Mouse (Mus musculus) midbrain, embryonic 10.5 days (tissue): ENCODE measurements at regions not wholly inside any gene's neighbourhood (a gene's known extent, or its start where the extent isn't known, plus 50 kb on each side); places are given as distances from the start of the nearest gene placed in this dataset.
A peak's percentile ranks its signal among the peaks of the same experiment; 100 is the strongest.

Experiments used
- DNase-seq: peaks from one replicate; pipeline ENCODE4 v3.0.0-alpha.2; 2017; ENCODE audit warnings: low spot score
- H3K27ac ChIP-seq: fragments of 300-500 bp; sonication (generic); replicated peaks from 2 replicates; pipeline ENCODE4 v1.5.1; 2016; ENCODE audit warnings: mild to moderate bottlenecking
- H3K27me3 ChIP-seq: fragments of 300-500 bp; sonication (generic); 2 replicates; pipeline ENCODE4 v1.6.1; 2016; ENCODE audit warnings: low read depth, mild to moderate bottlenecking; ENCODE audit not compliant: poor library complexity, severe bottlenecking
- H3K36me3 ChIP-seq: fragments of 300-500 bp; sonication (generic); 2 replicates; pipeline ENCODE4 v1.6.1; 2016; ENCODE audit warnings: mild to moderate bottlenecking, moderate library complexity
- H3K4me1 ChIP-seq: fragments of 300-500 bp; sonication (generic); 2 replicates; pipeline ENCODE4 v1.6.1; 2016
- H3K4me3 ChIP-seq: fragments of 300-500 bp; sonication (generic); 2 replicates; pipeline ENCODE4 v1.5.1; 2016; ENCODE audit warnings: mild to moderate bottlenecking, moderate library complexity
- H3K9me3 ChIP-seq: fragments of 300-500 bp; sonication (generic); replicated peaks from 2 replicates; pipeline ENCODE4 v1.6.1; 2016; ENCODE audit warnings: mild to moderate bottlenecking
- WGBS: fragments of 180-500 bp; shearing (Covaris S2); methylation state at CpG from one replicate; pipeline ENCODE4 v1.1.7; 2016; 5-methylcytosine and 5-hydroxymethylcytosine counted together

- no peak for DNase-seq
- Histone ChIP-seq H3K4me1 (0 out of 2 replicates have a peak, but pooled peaks cover 4% of the 10 kb centered on the region), H3K27me3 (no peaks in the 10 kb centered on the region), H3K4me3 (no peak overlapping the region), H3K36me3 (no peaks in the 10 kb centered on the region), H3K9me3 (no peaks in the 10 kb centered on the region), H3K27ac (no peak overlapping the region)
- 90% methylated on average over 15 of the region's 15 CpGs for WGBS
Observed at GRCm38 (mm10) chr11:71976724-71977481, 60.4 kb downstream of the Aipl1 start.

DNA sequence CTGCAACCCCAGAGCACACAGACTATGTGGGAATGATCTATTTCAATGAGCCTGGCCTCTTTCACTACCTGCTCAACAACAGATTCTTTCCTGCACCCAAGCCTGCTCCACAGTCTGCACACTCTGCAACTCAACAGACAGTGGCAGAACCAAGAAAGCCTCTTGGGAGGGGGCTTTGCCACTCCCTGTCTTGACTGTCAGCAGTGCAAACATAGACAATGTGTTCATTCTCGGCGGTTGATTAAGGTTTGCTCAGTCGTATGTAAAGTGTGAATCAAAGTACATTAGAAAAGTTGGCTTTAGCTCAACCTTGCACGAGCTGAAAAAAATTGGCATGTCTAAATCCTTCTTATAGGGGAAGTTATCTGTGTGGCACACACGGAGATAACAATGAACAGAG lies 66.0 kb downstream of the Aipl1 start:
- H3K27ac ChIP-seq: no peak overlapping the region
- 86% methylated on average over 5 of the region's 5 CpGs for WGBS
- no peaks in the 10 kb centered on the region for H3K9me3 ChIP-seq
- no peak overlapping the region for H3K4me3 ChIP-seq
- no peak for DNase-seq
- no peaks in the 10 kb centered on the region for H3K27me3 ChIP-seq
- H3K4me1 ChIP-seq: peaks cover 11% of the 10 kb centered on the region
- H3K36me3 ChIP-seq: no peaks in the 10 kb centered on the region

GRCm38 (mm10) chr11:71962306-71962705 lies 75.0 kb downstream of the Aipl1 start:
- no peaks in the 10 kb centered on the region for H3K27me3 ChIP-seq
- 89% methylated on average over 3 of the region's 3 CpGs for WGBS
- peaks cover 7% of the 10 kb centered on the region; the same call in 1 of the 2 replicates for H3K4me1 ChIP-seq
- H3K4me3 ChIP-seq: no peak overlapping the region
- DNase-seq: no peak
- no peak overlapping the region for H3K27ac ChIP-seq
- H3K9me3 ChIP-seq: no peaks in the 10 kb centered on the region; the same call in 1 of the 2 replicates
- H3K36me3 ChIP-seq: no peaks in the 10 kb centered on the region

GRCm38 (mm10) chr11:71952533-71952932 lies 84.8 kb downstream of the Aipl1 start:
- no peak for DNase-seq
- no peaks in the 10 kb centered on the region for H3K9me3 ChIP-seq

DNA sequence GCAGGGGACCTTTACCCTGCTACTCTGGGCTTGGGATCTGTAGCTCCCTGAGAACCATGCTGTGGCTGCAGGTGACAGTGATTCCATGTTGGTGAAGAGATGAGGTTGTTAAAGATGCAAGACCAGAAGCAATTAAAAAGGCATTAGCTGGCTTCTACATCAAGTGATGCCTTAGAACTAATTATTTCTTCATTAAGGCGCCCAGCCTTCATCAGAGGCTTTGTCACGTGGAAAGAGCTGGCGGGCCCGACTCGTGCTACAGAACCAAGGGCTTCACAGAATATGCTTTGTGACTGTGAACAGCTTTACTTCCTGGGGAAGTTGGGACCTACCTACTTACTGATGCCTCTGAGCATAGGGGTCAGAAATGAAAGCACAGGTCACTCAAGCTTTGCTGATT lies 90.1 kb downstream of the Aipl1 start:
- peaks cover 16% of the 10 kb centered on the region for H3K4me1 ChIP-seq

More at GRCm38 (mm10) chr11:71952533-71952932, 84.8 kb downstream of the Aipl1 start:
- 54% methylated on average over 2 of the region's 2 CpGs for WGBS
- peaks cover 8% of the 10 kb centered on the region for H3K4me1 ChIP-seq
- H3K4me3 ChIP-seq: no peak overlapping the region
- H3K27me3 ChIP-seq: no peaks in the 10 kb centered on the region
- no peak overlapping the region for H3K27ac ChIP-seq
- no peaks in the 10 kb centered on the region for H3K36me3 ChIP-seq

GRCm38 (mm10) chr11:71945098-71945413 lies 92.3 kb downstream of the Aipl1 start:
- Histone ChIP-seq H3K4me1 (peaks cover 16% of the 10 kb centered on the region), H3K27me3 (peaks cover 23% of the 10 kb centered on the region; the same call in 1 of the 2 replicates)
- no peak for DNase-seq

More for the DNA sequence above, 90.1 kb downstream of the Aipl1 start:
- H3K27ac ChIP-seq: no peak overlapping the region
- 75% methylated on average over 5 of the region's 5 CpGs for WGBS
- no peak overlapping the region for H3K4me3 ChIP-seq
- no peak for DNase-seq
- no peaks in the 10 kb centered on the region for H3K36me3 ChIP-seq
- no peaks in the 10 kb centered on the region for H3K9me3 ChIP-seq
- H3K27me3 ChIP-seq: peaks cover 21% of the 10 kb centered on the region; the same call in 1 of the 2 replicates

GRCm38 (mm10) chr11:71944398-71945097 lies 92.8 kb downstream of the Aipl1 start:
- Histone ChIP-seq H3K4me1 (peaks cover 16% of the 10 kb centered on the region), H3K9me3 (no peaks in the 10 kb centered on the region), H3K27me3 (peaks cover 23% of the 10 kb centered on the region; the same call in 1 of the 2 replicates), H3K27ac (no peak overlapping the region), H3K36me3 (no peaks in the 10 kb centered on the region), H3K4me3 (no peak overlapping the region)
- 49% methylated on average over 9 of the region's 9 CpGs for WGBS
- DNase-seq: no peak

More at GRCm38 (mm10) chr11:71945098-71945413, 92.3 kb downstream of the Aipl1 start:
- H3K9me3 ChIP-seq: no peaks in the 10 kb centered on the region
- H3K36me3 ChIP-seq: no peaks in the 10 kb centered on the region
- H3K27ac ChIP-seq: no peak overlapping the region
- no peak overlapping the region for H3K4me3 ChIP-seq

- Histone ChIP-seq H3K4me3 (no peak overlapping the region), H3K9me3 (no peaks in the 10 kb centered on the region), H3K27me3 (peaks cover 23% of the 10 kb centered on the region; the same call in 1 of the 2 replicates), H3K4me1 (peaks cover 16% of the 10 kb centered on the region), H3K36me3 (no peaks in the 10 kb centered on the region), H3K27ac (no peak overlapping the region)
- no peak for DNase-seq
- WGBS: 59% methylated on average over 3 of the region's 3 CpGs
Observed at GRCm38 (mm10) chr11:71943512-71943911, 93.8 kb downstream of the Aipl1 start.

- WGBS: 86% methylated on average over 6 of the region's 6 CpGs
- no peaks in the 10 kb centered on the region for H3K36me3 ChIP-seq
- H3K4me1 ChIP-seq: no peaks in the 10 kb centered on the region
- peaks cover 18% of the 10 kb centered on the region; the same call in 1 of the 2 replicates for H3K27me3 ChIP-seq
- no peak for DNase-seq
- H3K9me3 ChIP-seq: no peaks in the 10 kb centered on the region
- no peak overlapping the region for H3K27ac ChIP-seq
- no peak overlapping the region for H3K4me3 ChIP-seq
Observed at GRCm38 (mm10) chr11:71939066-71939465, 98.2 kb downstream of the Aipl1 start.

DNA sequence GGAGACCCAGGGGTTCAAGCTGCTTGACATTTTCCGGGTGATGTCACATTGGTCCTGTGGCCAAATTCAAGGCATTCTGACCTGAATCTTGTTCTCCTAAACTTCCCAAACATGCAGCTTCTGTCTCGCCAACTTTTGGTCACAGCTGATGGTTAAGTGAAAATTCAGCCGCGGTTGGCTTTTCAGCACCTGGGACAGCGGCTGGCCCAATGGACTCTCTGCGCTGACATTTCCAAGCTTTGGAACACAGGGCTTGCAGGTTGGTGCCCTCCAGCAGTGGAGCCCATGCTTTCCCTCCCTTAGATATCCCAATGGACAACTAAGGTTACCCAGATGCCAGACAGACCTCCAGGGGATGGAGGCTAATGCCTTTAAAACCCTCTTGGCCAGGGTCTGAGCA lies 100.2 kb downstream of the Aipl1 start:
- Histone ChIP-seq H3K36me3 (no peaks in the 10 kb centered on the region), H3K4me1 (no peaks in the 10 kb centered on the region), H3K4me3 (no peak overlapping the region), H3K27ac (no peak overlapping the region), H3K27me3 (peaks cover 2% of the 10 kb centered on the region; the same call in 1 of the 2 replicates), H3K9me3 (no peaks in the 10 kb centered on the region)
- 39% methylated on average over 6 of the region's 6 CpGs for WGBS
- peak; percentile 32 for DNase-seq

- Histone ChIP-seq H3K27me3 (no peaks in the 10 kb centered on the region), H3K4me3 (no peak overlapping the region), H3K27ac (no peak overlapping the region), H3K36me3 (no peaks in the 10 kb centered on the region), H3K9me3 (no peaks in the 10 kb centered on the region), H3K4me1 (no peaks in the 10 kb centered on the region)
- WGBS: 81% methylated on average over 7 of the region's 7 CpGs
- DNase-seq: no peak
Observed at GRCm38 (mm10) chr11:71929716-71930488, 107.4 kb downstream of the Aipl1 start.

DNA sequence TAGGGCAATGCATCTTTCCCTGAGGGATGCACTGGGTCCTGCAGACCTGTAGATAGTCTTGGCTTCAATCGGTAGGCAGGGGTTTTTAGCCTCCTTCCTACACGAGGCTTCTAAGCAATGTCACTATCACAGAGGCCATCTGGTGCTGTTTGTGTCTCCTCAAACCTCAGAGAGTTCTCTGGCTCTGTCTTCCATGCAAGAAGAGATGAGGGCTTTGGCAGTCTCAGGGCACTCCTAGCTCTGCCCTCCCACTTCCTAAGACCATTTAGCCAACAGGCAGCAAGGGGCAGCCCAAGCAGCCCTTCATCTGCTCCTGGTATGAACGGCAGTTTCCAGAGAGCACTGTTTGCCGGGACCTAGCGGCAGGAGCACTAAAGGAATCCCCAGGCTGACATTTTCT lies 122.6 kb downstream of the Aipl1 start:
- H3K9me3 ChIP-seq: no peaks in the 10 kb centered on the region
- WGBS: 62% methylated on average over 5 of the region's 5 CpGs
- no peak overlapping the region; the same call in 1 of the 2 replicates for H3K27ac ChIP-seq
- H3K4me3 ChIP-seq: no peak overlapping the region
- no peak for DNase-seq
- H3K27me3 ChIP-seq: no peaks in the 10 kb centered on the region
- no peaks in the 10 kb centered on the region for H3K36me3 ChIP-seq
- H3K4me1 ChIP-seq: peaks cover 15% of the 10 kb centered on the region
